Mouse (Mus musculus) small intestine, adult 2 months (tissue): ENCODE data around the gene Gm28035.

Experiments used
- CTCF ChIP-seq: fragments of 200-500 bp; IDR thresholded peaks from 2 replicates; pipeline ENCODE4 v1.5.1; 2012; ENCODE audit warnings: low read depth, mild to moderate bottlenecking, control low read depth, inconsistent platforms, low read length, moderate library complexity, mixed read lengths; ENCODE audit not compliant: insufficient replicate concordance, insufficient read length; ENCODE audit errors: extremely low read depth
- POLR2A ChIP-seq: fragments of 200-500 bp; IDR thresholded peaks from 2 replicates; pipeline ENCODE4 v1.6.1; 2012; ENCODE audit warnings: low read depth, mild to moderate bottlenecking, control low read depth, inconsistent platforms, low read length, moderate library complexity

DNA sequence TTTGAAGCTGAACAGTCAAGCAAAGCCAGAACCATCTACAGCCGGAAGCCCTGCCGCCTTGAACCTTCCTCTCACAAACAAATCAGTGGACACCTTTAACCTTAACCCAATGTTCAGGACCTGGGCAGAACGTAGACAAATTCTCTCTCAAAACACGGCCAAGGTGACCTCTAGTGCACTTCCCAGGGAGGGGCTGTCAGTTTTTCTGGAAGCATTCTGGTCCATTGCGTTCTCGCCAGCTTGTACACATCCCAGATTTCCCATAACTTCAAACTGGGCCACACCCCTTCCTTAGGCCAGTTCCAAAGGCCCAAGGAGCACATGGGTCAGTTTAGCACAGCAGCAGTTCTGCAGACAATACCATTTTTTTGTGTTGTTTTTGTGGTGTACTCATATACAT is 24.9 kb upstream of the Gm28035 start:
- TF ChIP-seq CTCF (no peak), POLR2A (no peak)
